Mouse (Mus musculus) c-Kit-positive CD71-negative TER-119-negative erythroid progenitor cells, embryonic 14.5 days (primary cell): ENCODE results near the gene Txndc5.

ENCODE experiments used
- DNase-seq: peaks from one replicate; pipeline ENCODE4 v3.0.0-alpha.2; 2013; ENCODE audit warnings: low read depth

Gene Txndc5

DNA sequence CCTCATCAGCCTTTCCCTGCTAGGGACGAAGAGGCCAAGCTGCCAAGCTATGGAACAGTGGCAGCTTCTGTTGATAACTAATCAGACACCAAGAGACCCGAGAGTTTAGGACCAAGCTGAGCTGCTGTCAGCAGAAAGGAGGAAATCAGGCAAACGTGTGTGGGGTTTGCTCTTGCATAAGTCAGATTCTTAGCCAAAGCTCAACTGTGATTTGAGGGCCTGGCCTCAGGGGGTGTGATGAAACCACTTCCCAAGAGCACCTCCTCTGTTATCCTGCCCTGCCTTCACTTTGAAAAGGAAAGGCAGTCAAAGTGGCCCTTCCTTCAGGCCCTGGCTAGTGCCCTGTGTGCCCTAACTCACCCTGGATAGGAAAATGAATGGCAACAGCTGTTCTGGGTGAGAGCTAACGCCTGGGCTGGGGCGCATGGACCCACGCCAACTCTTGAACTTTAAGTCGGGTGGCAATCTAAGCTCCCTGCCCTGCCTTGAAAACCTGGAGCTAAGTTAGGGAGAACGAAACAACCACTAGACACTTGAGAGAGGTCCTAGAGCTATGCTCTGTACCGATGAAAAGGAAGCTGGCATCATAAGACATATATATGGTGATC, at the start of gene Txndc5:
TSS of gene Txndc5 (minus strand) at position 138 of the 608 bp plus-strand sequence.
- DNase-seq: peak; percentile 9

DNA sequence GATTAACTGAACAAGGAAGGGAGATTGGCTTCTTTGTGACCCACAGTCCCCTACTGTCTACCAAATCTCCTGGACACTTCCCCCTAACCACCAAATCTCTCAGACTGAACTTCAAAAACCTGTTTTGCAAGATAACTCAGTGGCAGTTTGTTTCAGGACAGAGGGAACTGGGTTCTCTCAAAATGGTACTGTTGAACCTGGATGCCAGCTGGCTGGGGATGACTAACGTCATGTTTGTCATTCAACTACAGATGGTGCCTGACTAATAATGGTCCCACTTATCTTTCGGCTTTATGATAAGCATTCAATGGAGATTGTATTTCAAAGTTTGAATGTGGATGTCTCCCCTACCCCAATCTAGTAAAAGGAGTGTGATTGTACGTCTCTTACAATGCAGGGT, 46.0 kb upstream of the Txndc5 start:
- no peak for DNase-seq

DNA sequence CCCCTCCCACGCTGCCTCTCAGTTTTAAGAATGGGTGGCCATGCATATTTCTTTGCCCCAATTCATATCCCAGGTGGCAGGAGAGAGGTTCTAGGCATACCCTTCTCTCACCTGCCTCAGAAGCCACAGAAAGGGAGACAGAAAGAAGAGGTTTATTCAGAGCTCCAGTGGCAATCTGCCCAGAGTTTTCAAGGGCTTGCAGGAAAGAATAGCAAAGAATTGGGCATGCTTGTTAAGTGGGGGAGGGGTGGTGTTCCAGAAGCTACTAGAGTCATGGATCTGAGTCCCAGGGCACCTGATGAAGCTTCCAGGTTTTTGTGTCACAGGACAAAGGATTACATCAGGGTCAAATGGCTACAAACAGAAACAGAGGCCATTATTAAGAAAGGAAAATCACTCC, 44.7 kb upstream of the Txndc5 start:
- DNase-seq: no peak

DNA sequence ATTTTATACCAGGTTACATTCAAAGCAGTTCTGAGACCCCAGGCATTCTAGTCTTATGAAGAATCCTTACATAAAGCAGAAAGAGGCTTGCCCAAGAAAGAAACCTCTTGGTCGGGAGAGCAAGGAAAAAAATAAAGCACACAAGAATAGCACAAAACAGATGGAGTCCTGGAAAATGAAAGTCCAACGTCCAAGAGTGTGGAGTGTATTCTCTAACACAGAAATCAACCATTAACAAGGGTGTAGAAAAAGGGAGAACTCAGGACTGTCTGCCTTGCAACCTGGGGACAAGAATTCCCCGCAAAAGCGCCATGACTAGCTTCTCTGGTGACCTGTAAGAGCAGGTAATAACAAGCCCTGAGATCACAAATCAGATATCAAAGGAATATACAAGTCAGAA, 36.6 kb upstream of the Txndc5 start:
- no peak for DNase-seq

DNA sequence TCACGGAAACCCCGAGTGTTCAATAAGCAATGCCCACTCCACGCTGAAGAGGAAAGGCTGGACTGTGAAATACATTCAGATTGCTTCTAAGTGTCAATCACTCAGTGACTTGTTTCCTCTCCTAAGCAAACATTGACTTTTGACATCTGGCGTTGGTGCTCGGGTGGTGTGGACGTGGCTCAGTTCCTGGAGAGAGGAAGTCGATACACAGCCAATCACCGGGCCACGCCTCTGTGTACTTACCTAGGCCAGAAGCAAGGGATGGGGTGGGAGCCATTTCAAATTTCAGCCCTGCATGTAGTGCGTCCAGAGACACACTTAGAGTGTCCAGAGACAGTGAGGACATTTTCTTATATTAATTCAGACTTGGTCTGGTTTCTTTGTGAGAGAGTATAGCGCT, 26.0 kb upstream of the Txndc5 start:
- DNase-seq: no peak

DNA sequence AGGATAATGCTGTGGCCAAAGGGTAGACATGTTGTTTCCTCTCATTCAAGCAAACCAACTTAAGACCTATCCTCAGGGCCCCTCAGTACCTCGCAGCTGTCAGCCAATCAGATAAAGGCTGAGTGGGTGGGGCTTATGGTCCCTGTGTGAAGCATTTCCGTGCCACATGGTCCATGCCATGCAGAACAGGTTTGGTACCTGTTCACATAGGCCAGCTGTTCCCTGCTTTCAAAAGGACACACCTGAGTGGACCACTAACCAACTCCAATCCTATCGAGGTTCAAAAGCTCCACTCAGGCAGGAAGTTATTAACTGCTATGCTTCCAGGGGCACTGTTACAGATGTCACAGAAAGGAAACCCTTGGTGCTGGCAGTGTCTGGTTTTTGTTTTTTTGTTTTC, 25.6 kb upstream of the Txndc5 start:
- no peak for DNase-seq

DNA sequence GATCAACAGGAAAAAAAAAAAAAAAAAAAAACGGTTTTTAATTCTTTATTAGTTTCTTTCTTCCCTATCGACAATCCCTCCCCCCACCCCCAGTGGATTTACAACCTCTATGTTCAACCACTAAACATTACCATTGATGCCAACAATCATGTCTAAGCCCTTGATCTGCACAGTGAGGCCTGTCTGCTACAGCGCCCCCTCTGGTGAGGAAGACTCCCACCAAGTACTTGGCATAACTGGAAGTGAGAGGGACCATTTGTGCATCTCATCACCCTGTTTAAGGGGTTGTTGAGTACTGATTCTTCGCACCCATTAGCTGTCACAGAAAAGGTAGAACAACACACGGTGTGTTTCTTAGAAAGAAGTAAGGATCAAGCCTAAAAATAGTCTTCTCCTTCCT, 20.1 kb upstream of the Txndc5 start:
- DNase-seq: no peak

DNA sequence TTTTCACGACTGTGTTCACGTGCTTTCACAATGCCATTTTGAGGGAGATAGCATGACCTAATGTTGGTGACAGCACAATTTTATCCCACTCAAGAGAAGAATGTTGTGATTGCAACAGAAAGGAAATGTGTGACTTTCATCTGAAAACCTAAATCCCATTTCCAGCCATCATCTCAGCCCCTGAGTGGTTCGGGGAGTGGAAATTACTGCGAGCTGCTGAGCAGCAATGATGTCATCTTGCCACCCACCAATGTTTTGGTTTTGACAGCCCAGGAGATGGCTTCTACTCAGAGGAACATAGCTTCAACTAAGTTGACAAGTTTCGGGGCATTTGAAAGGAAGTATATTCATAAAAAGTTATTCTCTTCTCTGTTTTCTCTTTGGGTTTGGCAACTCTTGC, 19.1 kb upstream of the Txndc5 start:
- DNase-seq: no peak

DNA sequence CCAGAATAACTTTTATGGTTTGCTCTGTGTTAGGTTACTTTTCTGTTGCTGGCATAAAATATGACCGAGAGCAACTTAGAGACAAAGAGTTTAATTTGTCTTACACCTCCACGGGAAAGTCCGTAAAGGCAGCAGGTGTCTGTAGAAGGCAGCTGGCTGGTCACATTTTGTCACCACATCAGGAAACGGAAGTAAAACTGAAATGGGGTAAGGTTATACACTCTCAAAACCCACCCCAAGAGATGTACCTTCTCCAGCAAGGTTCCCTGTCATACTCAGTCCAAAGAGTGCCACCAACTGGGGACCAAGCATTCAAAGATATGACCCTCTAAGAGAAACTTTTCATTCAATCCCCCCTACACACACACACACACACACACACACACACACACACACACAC, 18.1 kb upstream of the Txndc5 start:
- no peak for DNase-seq

DNA sequence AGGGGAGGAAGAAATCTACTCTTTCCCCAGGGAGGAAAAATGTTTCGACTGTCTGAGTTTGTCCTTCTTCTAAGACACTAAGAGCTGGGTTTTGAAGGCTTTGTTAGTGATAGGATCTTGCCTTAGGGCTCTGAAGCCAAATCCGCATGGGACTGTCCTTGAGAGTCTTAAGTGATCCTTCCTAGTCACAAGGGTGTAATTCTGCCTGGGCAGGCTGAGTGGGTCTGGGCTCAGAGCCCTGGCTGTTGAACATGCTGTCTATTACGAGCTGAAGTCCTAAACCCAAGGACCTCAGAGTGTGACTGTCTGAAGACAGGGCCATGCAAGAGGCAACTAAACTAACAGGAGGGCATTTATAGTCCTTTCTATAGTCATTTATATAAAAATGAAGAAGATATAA, 16.8 kb upstream of the Txndc5 start:
- no peak for DNase-seq

DNA sequence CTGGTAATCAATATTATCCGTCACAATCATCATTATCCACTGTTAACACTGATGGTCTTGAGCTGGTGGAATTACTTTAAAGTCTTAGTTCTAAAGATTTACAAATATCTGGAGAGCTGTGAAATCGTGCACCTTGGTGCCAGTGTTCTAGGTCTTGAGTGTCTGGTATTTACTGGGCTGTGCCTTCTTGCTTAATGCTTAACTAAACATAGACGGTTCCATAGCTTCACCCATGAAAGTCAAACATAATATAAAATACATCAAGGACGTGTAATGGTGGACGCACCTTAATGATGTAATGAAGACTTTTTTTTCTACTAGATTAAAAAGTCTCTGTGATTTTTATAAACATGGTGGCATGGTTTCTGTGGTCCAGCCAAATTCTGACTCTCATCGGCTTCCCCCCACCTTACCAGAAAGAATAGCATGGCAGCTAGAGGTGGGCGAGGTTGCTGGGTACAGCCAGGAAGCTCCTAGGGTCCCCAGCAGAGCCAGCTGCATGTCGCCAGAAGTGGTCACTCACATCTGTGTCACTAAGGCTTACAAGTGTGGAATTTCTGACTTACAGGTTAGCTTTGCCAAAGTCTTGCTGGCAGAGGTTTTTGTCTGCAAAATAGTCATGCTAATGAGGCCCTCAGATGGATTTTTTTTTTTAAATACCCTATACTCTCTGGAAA, 16.3 kb upstream of the Txndc5 start:
- no peak for DNase-seq

DNA sequence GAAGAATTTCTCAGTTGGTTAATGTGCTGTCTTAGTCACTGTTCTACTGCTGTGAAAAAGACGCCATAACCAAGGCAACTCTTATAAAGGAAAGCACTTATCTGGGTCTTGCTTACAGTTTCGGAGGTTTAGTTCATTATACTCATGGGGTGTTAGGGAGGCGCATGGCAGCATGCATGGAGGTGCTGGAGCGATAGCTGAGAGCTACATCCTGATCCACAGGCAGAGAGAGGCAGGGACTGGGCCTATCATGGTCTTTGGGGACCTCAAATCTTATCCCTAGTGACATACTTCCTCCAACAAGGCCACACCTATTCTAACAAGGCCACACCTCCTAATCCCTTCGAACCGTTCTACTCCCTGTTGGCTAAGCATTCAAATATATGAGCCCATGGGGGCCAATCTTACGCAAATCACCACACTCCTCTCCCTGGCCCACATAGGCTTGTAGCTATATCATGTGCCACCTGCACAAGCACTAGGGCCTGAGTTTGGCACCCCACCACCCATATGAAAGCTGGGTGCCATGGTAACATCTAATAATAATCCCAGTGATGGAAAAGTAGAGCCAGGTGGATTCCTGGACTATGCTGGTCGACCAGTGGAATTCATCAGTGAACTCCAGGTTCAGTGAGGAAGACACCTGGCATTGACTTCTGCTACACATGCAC, 15.0 kb upstream of the Txndc5 start:
- DNase-seq: no peak

DNA sequence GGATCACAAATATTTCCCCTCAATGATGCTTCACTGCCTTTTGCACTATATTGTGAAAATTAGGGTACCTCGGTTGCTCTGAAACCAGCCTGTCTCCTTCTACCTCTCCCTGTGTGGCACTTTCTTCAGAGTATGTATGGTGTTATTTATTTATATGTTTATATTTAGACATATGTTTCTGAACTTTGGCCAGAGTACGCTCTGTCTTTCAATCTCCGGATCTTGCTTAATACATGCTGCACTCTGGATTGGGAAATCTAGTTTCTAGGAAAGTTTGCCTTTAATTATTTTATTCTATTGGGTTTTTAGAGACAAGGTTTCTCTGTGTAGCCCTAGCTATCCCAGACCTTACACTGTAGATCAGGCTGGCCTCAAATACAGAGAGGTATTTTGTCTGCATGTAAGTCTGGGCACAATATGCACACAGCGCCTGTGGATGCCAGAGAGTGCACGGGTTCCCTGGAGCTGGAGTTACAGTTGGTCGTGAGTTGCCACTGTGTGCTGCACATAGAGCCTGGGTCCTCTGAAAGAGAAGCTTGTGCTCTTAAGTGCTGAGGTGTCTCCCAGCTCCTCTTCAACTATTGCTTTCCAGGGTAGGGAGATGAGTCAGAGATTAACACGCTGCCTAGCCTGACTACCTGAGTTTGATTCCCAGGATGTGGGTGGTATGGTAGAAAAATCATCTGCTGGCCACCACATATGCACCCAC, 10.7 kb upstream of the Txndc5 start:
- DNase-seq: no peak

DNA sequence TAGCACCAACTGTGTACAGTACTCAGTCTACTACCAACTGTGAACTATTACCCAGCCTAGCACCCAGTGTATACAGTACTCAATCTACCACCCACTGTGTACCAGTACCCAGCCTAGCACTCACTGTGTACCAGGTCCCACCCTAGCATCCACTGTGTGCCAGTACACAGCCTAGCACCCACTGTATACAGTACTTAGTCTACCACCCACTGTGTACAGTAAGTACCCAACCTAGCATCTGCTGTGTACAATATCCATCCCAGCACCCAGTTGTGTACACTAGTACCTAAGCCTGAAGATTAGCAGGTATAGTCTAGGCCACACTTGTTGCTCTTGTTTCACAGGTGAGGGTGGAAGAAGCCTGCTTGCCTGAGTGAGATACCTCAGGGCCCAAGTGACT, 8.9 kb upstream of the Txndc5 start:
- no peak for DNase-seq

DNA sequence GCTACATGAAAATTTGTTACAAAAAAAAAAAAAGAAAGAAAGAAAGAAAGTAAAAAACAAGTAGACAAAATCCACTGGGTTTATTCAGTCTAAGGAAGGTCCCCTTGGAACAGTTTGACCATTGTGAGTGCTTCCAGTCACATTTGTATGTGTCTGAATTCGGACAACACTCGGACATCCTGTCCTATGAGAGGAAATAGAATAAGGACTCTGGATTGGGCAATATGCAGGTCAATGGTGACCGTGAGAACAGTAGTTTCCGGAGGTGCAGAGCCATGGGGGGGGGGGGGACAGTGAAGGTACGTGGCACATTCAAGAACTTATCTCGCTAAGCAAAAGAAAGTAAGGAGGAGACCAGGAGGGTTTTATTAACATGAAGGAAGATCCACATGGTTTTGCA, 6.1 kb upstream of the Txndc5 start:
- DNase-seq: no peak

DNA sequence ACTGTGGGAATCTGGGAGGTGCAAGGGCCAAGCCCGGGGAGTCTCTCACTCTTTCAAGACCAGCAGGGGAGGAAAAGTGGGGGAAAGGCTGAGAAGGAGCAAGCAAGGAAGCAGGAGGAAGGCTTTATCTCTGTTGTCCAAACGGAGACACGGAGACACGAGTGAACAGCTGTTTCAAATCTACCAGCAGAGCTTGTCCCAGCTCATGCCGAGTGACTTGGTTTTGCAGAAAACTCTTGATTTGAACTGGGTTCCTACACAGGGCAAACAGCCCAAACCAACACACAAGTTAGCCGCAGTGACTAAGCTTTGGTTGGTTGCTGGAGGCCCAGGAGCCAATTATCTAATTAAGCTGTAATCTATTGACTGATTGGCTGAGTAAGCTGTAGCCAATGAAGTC, 5.4 kb upstream of the Txndc5 start:
- DNase-seq: no peak

DNA sequence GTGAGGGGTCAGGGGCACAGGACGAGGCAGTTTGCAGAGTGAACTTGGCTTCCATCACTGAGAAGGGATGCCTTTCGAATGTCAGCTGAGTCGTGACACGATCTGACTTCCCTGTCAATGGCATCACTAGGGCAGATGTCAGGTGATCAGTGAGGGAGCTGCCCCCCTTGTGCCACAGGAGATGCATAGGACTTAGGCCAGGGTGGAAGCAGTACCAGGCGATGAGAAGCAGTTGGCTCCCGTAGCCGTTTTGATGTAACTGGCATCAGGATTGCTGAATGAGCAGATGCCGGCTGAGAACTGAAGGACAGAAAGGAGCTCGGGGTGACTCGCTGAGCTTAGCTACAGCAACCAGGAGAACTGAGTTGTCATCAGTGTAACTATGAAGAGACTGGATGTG, 4.8 kb upstream of the Txndc5 start:
- DNase-seq: no peak

DNA sequence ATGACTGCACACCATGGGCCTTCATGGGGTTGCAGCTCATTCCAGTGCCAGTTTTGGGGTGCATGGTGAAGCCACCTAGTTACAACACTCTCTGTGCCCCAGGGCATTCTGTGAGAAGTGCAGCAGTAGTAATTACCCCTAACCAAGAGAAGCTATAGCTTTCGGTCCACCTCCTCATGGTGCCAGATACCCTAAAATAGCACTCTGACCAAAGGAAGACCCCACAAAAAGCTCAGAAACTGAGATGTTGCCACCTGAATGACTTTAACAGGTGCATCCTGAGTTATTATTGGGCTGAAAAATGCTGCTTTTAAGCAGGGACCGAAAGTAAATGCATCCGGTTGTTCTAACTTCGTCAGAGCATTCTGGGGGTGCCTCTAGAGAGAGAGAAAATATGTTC, 2.9 kb upstream of the Txndc5 start:
- no peak for DNase-seq

DNA sequence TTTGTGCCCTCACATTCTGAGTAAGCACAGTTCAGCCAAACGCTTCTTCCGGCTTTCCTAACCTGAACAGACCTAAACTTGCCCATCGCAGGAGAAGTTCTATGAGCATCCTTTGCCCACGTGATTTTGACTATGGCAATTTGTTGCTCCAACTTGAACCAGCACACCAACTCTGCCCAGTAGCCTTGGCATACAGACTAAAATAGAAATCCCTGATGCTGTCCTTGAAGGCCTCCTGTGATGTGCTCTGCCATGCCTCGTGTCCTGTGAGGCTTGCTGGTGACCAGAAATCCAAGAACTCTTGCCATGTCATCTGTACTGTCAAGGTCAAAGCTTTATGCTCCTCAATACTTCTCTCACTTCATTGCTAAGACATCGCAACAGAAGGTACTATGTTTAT, 952 bp upstream of the Txndc5 start:
- DNase-seq: no peak

DNA sequence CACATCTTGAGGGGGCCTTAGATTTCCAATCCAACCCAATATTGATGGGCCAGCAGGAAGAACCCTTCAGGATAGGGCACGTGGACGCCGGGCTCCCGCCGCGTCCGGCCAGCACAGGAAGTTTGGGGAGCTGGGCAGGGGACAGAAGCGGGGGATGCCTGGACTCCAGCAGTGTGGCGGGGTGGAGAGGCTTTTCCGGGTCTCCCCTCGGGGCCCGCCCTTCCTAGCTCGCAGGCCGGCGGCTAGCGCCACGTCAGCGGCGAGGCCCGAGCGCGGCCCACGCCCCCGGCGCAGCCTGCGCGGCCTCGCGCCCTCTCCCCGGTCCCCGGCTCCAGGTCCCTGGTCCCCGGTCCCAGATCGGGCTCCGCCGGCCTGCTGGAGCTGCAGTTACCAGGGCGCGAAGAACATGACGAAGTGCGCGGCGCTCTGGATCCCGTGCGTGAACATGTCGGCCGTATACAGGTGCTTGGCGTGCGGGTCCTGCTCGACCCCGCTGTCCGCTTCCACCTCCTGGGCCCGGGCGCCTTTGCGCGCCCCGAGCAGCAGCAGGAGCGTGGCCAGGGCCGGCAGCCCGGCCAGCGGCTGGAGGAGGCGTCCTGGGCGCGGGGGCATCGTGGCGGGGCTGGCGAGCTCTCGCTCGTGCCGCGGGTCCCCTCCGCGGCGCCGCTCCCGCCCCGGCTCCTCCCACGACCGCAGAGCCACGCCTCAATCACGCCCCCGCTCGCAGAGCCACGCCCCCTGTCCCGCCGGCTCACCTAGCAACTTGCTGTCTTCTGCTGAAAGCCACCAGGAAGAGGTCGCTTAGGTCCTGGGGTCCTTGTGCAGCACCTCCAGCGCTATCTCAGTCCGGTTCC, 600 bp downstream of the Txndc5 start:
- peak; percentile 60 for DNase-seq

DNA sequence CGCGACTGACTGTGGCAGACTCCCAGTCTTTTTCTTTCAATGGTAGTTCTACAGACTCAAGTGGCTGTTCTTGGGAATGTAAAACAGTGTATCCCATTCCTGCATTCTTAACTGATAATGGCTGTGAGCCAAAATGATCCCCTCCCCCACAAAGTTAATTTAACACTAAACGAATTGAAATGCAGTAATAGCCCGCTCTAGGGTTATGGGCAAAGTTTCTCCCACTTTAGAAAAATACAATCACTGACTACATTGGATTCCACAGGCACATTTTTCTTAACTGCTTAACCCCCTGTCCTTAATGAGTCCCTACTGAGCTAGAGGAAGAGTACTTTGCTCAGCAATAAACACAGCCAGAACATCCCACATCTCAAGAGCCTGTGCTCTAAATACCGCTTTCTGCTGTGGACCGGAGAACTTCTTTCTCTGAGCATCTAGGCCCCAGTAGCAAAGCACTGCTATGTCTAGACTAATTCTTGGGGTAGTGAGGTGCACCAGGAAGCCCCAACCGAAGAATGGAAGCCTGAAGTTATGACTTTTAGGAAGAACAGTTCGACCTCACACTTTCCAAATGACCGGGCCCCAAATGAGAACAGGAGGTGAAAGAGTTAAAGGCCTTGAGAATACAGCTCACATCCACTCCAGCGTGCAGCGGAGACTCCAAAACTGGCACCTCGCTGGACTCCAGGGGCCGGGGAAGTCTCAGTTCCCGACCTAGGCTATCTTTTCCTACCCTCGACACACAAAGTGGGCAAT, 1.4 kb downstream of the Txndc5 start:
- DNase-seq: no peak
